Mouse (Mus musculus) G1E-ER4 (cell line): ENCODE data around the gene Adh4. TPM values are rescaled to one million over a fixed set of nuclear protein-coding genes. Genes with fewer than 3 reads are reported as not detected.

Experiments
- GATA1 ChIP-seq: IDR thresholded peaks from one replicate; pipeline ENCODE4 v1.8.0; 2012; ENCODE audit warnings: low read length, inconsistent platforms
- polyA plus RNA-seq: library from polyadenylated mRNA; stranded (reverse); fragments of >175 nt; gene quantifications from 2 replicates; pipeline ENCODE4 v1.2.3, GENCODE M21; 2012

Gene Adh4
- polyA plus RNA-seq, 1 experiment, result not detected

- no peak for TF ChIP-seq GATA1
Observed at GRCm38 (mm10) chr3:138479489-138479888, 64.2 kb downstream of the Adh4 start.

Other genes starting within 250 kb of the Adh4 start
- not detected in 2 replicates for gene 4930579F01Rik, start 221.6 kb upstream of the Adh4 start, polyA plus RNA-seq
- not detected in 2 replicates for gene Adh7, start 197.7 kb upstream of the Adh4 start, polyA plus RNA-seq
- not detected in 2 replicates for gene Adh1, start 154.5 kb upstream of the Adh4 start, polyA plus RNA-seq
- not detected in 2 replicates for gene Adh6a, start 102.2 kb upstream of the Adh4 start, polyA plus RNA-seq
- gene Adh6b, start 73.7 kb upstream of the Adh4 start, polyA plus RNA-seq, result not detected in 2 replicates
- gene Adh5, start 27.6 kb downstream of the Adh4 start, polyA plus RNA-seq, result 5.8 and 21.9 TPM in 2 replicates
- 24.6 and 29.4 TPM in 2 replicates for gene Metap1, start 74.0 kb downstream of the Adh4 start, polyA plus RNA-seq
- gene Eif4e, start 110.7 kb downstream of the Adh4 start, polyA plus RNA-seq, result 7.1 and 8.3 TPM in 2 replicates